Mouse (Mus musculus) cerebellum, adult 2 months (tissue): ENCODE results near the gene Pmfbp1. TPM values are rescaled to one million over a fixed set of nuclear protein-coding genes. Genes with fewer than 3 reads are reported as not detected.

ENCODE experiments used
- DNase-seq, 2 experiments: peaks; one replicate each; pipeline ENCODE4 v3.0.0; 2021
- H3K27ac ChIP-seq: fragments of 200-500 bp; 2 replicates; pipeline ENCODE4 v1.5.1; 2012; ENCODE audit warnings: low read length, control low read depth, inconsistent platforms; ENCODE audit not compliant: insufficient read depth
- H3K27me3 ChIP-seq: fragments of 200-500 bp; 2 replicates; pipeline ENCODE4 v1.6.1; 2012; ENCODE audit warnings: inconsistent platforms, mild to moderate bottlenecking, low read length, moderate library complexity; ENCODE audit not compliant: control insufficient read depth, insufficient read depth
- H3K4me1 ChIP-seq: fragments of 200-500 bp; 2 replicates; pipeline ENCODE4 v1.6.1; 2011; ENCODE audit warnings: low read length; ENCODE audit not compliant: control insufficient read depth, insufficient read depth
- H3K4me3 ChIP-seq: fragments of 200-500 bp; replicated peaks from 2 replicates; pipeline ENCODE3; 2011; ENCODE audit warnings: mild to moderate bottlenecking, low read depth, low read length, control low read depth; ENCODE audit not compliant: insufficient read depth
- CTCF ChIP-seq: fragments of 200-500 bp; IDR thresholded peaks from 2 replicates; pipeline ENCODE4 v1.5.1; 2011; ENCODE audit warnings: low read depth, mild to moderate bottlenecking, control low read depth, low read length, moderate library complexity, borderline replicate concordance; ENCODE audit not compliant: insufficient read depth
- POLR2A ChIP-seq: fragments of 200-500 bp; IDR thresholded peaks from 2 replicates; pipeline ENCODE4 v1.6.1; 2011; ENCODE audit warnings: low read length, control low read depth, borderline replicate concordance; ENCODE audit not compliant: insufficient read depth
- WGBS: fragments of 180-500 bp; shearing (Covaris S2); methylation state at CpG from one replicate; pipeline ENCODE4 v1.1.7; 2018; 5-methylcytosine and 5-hydroxymethylcytosine counted together
- polyA plus RNA-seq: library from polyadenylated mRNA; depleted of rRNA; stranded (reverse); fragments of >200 nt; gene quantifications from 2 replicates; pipeline ENCODE4 v1.2.3, GENCODE M21; 2012; rRNA removed

The Pmfbp1 gene
- polyA plus RNA-seq, 1 experiment = 0.80 TPM

- no peaks in the 10 kb centered on the region for H3K27me3 ChIP-seq
- WGBS = 84% methylated on average over 3 of the region's 3 CpGs
- no peak overlapping the region for H3K4me3 ChIP-seq
- no peak overlapping the region for H3K27ac ChIP-seq
- H3K4me1 ChIP-seq = no peaks in the 10 kb centered on the region
- DNase-seq = no peak
- TF ChIP-seq POLR2A = no peak
- TF ChIP-seq CTCF = no peak
Observed at GRCm38 (mm10) chr8:109584830-109585229, 91.0 kb downstream of the Pmfbp1 start.

GRCm38 (mm10) chr8:109585652-109586051 lies 91.8 kb downstream of the Pmfbp1 start:
- TF ChIP-seq CTCF (no peak), POLR2A (no peak)
- Histone ChIP-seq H3K4me1 (no peaks in the 10 kb centered on the region), H3K27ac (no peak overlapping the region), H3K4me3 (no peak overlapping the region), H3K27me3 (no peaks in the 10 kb centered on the region)
- no peak for DNase-seq

- DNase-seq = no peak
- no peaks in the 10 kb centered on the region for H3K27me3 ChIP-seq
- H3K4me3 ChIP-seq = no peak overlapping the region
- no peak overlapping the region for H3K27ac ChIP-seq
- WGBS = 63% methylated on average over 7 of the region's 7 CpGs
- no peak for TF ChIP-seq POLR2A
- no peak for TF ChIP-seq CTCF
- H3K4me1 ChIP-seq = no peaks in the 10 kb centered on the region
Observed at GRCm38 (mm10) chr8:109586972-109587504, 93.2 kb downstream of the Pmfbp1 start.

- WGBS = 87% methylated on average over 9 of the region's 9 CpGs
Observed at GRCm38 (mm10) chr8:109590901-109591300, 97.1 kb downstream of the Pmfbp1 start.

DNA sequence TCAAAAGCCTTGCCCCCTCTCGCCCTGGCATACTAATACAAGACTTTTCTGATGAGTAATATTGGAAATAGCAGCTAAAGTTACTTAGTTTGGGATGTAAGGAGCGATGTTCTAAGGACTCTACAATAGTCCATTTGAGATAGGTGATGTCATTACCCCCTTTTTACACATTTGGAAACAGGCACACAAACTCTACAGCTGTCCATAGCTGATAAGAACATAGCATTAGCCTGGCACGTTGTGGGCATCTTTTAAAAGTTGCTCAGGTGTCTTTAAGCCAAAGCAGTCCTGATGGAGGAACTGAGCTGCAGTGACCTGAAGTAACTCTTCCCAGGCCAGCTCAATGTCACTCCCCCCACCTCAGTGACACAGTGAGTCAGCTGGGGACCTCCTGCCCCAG lies 97.5 kb downstream of the Pmfbp1 start:
- H3K4me1 ChIP-seq = no peaks in the 10 kb centered on the region
- H3K27ac ChIP-seq = no peak overlapping the region
- DNase-seq = no peak
- H3K4me3 ChIP-seq = no peak overlapping the region
- H3K27me3 ChIP-seq = no peaks in the 10 kb centered on the region
- 78% methylated on average over 3 of the region's 3 CpGs for WGBS
- TF ChIP-seq CTCF = no peak
- TF ChIP-seq POLR2A = no peak

More at GRCm38 (mm10) chr8:109590901-109591300, 97.1 kb downstream of the Pmfbp1 start:
- DNase-seq = no peak
- H3K4me1 ChIP-seq = no peaks in the 10 kb centered on the region
- H3K27ac ChIP-seq = no peak overlapping the region
- TF ChIP-seq CTCF = no peak
- no peak for TF ChIP-seq POLR2A
- no peaks in the 10 kb centered on the region for H3K27me3 ChIP-seq
- no peak overlapping the region for H3K4me3 ChIP-seq

- WGBS = 20% methylated on average over 5 of the region's 5 CpGs
- no peak for TF ChIP-seq POLR2A
- TF ChIP-seq CTCF = no peak
- no peaks in the 10 kb centered on the region for H3K27me3 ChIP-seq
- no peaks in the 10 kb centered on the region for H3K4me1 ChIP-seq
- no peak for DNase-seq
- no peak overlapping the region for H3K27ac ChIP-seq
- no peak overlapping the region for H3K4me3 ChIP-seq
Observed at GRCm38 (mm10) chr8:109592164-109592563, 98.3 kb downstream of the Pmfbp1 start.

Other genes starting within 250 kb of the Pmfbp1 start
- 23.8 and 25.3 TPM in 2 replicates for gene Dhx38, start 71.8 kb downstream of the Pmfbp1 start, polyA plus RNA-seq
- 9.8 and 10.3 TPM in 2 replicates for gene Txnl4b, start 71.9 kb downstream of the Pmfbp1 start, polyA plus RNA-seq
- 0.38 and 0.44 TPM in 2 replicates for gene Hp, start 85.1 kb downstream of the Pmfbp1 start, polyA plus RNA-seq
- gene Dhodh, start 114.6 kb downstream of the Pmfbp1 start, polyA plus RNA-seq = 29.4 and 31.6 TPM in 2 replicates
- 0.08 TPM in 1 of 2 replicates, not detected in the other for gene Pkd1l3, start 120.5 kb downstream of the Pmfbp1 start, polyA plus RNA-seq
- 88.2 and 90.7 TPM in 2 replicates for gene Ist1, start 199.2 kb downstream of the Pmfbp1 start, polyA plus RNA-seq
- 30.9 and 32.0 TPM in 2 replicates for gene Zfp821, start 211.5 kb downstream of the Pmfbp1 start, polyA plus RNA-seq
- 14.6 and 16.0 TPM in 2 replicates for gene Atxn1l, start 243.7 kb downstream of the Pmfbp1 start, polyA plus RNA-seq